7 mouse cellular contexts compared by ENCODE assay signal in the genomic region with DNA sequence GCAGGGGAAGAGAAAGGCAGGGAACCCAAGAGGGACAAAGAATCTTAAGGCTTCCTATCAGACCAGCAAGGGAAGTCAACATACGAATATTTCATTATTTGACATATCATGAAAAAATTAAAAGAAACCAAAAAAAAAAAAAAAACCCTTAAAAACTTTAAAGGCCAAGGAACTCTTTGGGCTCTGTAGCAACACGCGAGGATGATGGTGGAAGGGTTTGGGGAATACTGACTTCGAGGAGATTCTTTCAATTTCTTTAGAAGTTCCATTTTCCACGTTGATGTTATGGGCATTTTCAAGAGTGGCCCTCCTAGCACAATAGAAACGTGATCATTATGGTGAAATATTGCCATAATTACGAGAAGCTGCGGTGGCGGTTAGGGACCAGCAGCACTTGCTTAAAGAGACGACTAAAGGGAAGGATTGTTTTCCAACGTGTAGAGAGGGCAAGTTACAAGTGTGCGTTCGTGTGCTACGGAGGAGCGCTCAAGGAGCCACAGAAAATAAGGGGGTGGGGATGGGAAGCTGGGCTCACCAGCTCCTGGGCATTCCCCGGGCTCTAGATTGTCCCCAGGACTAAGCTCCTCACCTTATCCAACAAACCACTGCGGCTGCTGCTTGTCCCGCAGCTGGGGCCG. TPM values are rescaled to one million over a fixed set of nuclear protein-coding genes. Genes with fewer than 3 reads are reported as not detected.
DNase-seq lines count a peak whose midpoint lies in the region; ATAC-seq and TF ChIP-seq lines count a peak whose summit lies in the region.

No protein-coding gene starts in this region.

- H3K4me1 ChIP-seq in lung, embryonic 14.5 days (ENCODE audit: insufficient read depth) = peaks cover 10% of the 10 kb centered on the region
- H3K4me1 ChIP-seq in limb, embryonic 14.5 days (ENCODE audit: control insufficient read depth, insufficient read depth, low read length) = peaks cover 13% of the 10 kb centered on the region
- H3K4me1 ChIP-seq in stomach, embryonic 14.5 days (ENCODE audit: control insufficient read depth, insufficient read depth, low read length) = peaks cover 12% of the 10 kb centered on the region; the same call in 1 of the 2 replicates

- intact Hi-C loops in gastrocnemius, postnatal 14 days (cut with DNase I; ENCODE audit: low total_unique reads) = no loop called here

- TF ChIP-seq POLR2A in limb, embryonic 14.5 days (IDR thresholded peaks at IDR 0.05; ENCODE audit: borderline replicate concordance, extremely low read depth, insufficient read depth, insufficient read length) = no peak

- no peaks in the 10 kb centered on the region for H3K9me3 ChIP-seq in lung, embryonic 14.5 days (ENCODE audit: low read depth, low read length)
- no peaks in the 10 kb centered on the region for H3K9me3 ChIP-seq in limb, embryonic 14.5 days (ENCODE audit: control insufficient read depth, low read length)
- H3K9me3 ChIP-seq in stomach, embryonic 14.5 days (ENCODE audit: control insufficient read depth, low read depth, low read length) = no peaks in the 10 kb centered on the region

- 2% methylated on average over 19 of the region's 19 CpGs for WGBS in lung, embryonic 14.5 days
- under 1% methylated on average over 18 of the region's 19 CpGs for WGBS in limb, embryonic 14.5 days
- 1% methylated on average over 19 of the region's 19 CpGs for WGBS in stomach, embryonic 14.5 days

- peak overlapping the region; percentile 76 for H3K4me3 ChIP-seq in lung, embryonic 14.5 days (ENCODE audit: low read depth, low read length)
- H3K4me3 ChIP-seq in limb, embryonic 14.5 days (replicated peaks; ENCODE audit: low read length) = peak overlapping the region; percentile 61
- peak overlapping the region; percentile 77 for H3K4me3 ChIP-seq in stomach, embryonic 14.5 days (ENCODE audit: low read depth, low read length)

- H3K4me2 ChIP-seq in lung, embryonic 14.5 days = peak overlapping the region; percentile 77
- peak overlapping the region; percentile 90 for H3K4me2 ChIP-seq in limb, embryonic 14.5 days (replicated peaks; ENCODE audit: low read depth, low read length, severe bottlenecking)
- peak overlapping the region; percentile 78 for H3K4me2 ChIP-seq in stomach, embryonic 14.5 days (replicated peaks; ENCODE audit: low read depth, low read length)

- TF ChIP-seq CTCF in lung, embryonic 14.5 days (IDR thresholded peaks at IDR 0.05; ENCODE audit: low read depth) = no peak

- peak; percentile 52 for ATAC-seq in lung, embryonic 14.5 days (ENCODE audit: insufficient read depth)
- peak; percentile 43 for ATAC-seq in erythroid progenitor cell, adult 5-6 weeks (replicated peaks; ENCODE audit: low FRiP score, poor library complexity, severe bottlenecking)
- peak; percentile 49; the same call in 1 of the 2 replicates for ATAC-seq in limb, embryonic 14.5 days (ENCODE audit: low FRiP score, low read depth)
- ATAC-seq in stomach, embryonic 14.5 days (ENCODE audit: insufficient number of reproducible peaks, insufficient read depth, low FRiP score, low read depth) = peak; percentile 46

- no peak for DNase-seq in lung, embryonic 14.5 days
- no peak for DNase-seq in lung, postnatal 4 days
- DNase-seq in limb, embryonic 14.5 days (ENCODE audit: low spot score) = no peak
- DNase-seq in gastrocnemius, postnatal 14 days = no peak
- no peak for DNase-seq in layer of hippocampus, postnatal 10 days (ENCODE audit: low spot score in 2 of 2)

- H3K9ac ChIP-seq in lung, embryonic 14.5 days = peak overlapping the region; percentile 79
- H3K9ac ChIP-seq in limb, embryonic 14.5 days (ENCODE audit: low read depth, low read length, severe bottlenecking) = peak overlapping the region; percentile 70
- peak overlapping the region; percentile 91 for H3K9ac ChIP-seq in stomach, embryonic 14.5 days (replicated peaks; ENCODE audit: low read depth, low read length)

- H3K27ac ChIP-seq in lung, embryonic 14.5 days (ENCODE audit: low read depth) = peak overlapping the region; percentile 69
- H3K27ac ChIP-seq in limb, embryonic 14.5 days (replicated peaks; ENCODE audit: low read depth, low read length) = peak overlapping the region; percentile 59
- H3K27ac ChIP-seq in stomach, embryonic 14.5 days (ENCODE audit: low read length) = peak overlapping the region; percentile 44; the same call in 1 of the 2 replicates

- no peaks in the 10 kb centered on the region for H3K27me3 ChIP-seq in lung, embryonic 14.5 days (ENCODE audit: insufficient read depth, low read length)
- H3K27me3 ChIP-seq in limb, embryonic 14.5 days (ENCODE audit: control insufficient read depth, insufficient read depth, low read length) = no peaks in the 10 kb centered on the region
- H3K27me3 ChIP-seq in stomach, embryonic 14.5 days (ENCODE audit: control insufficient read depth, insufficient read depth, low read length) = no peaks in the 10 kb centered on the region

- H3K36me3 ChIP-seq in lung, embryonic 14.5 days (ENCODE audit: insufficient read depth) = peaks cover 30% of the 10 kb centered on the region
- H3K36me3 ChIP-seq in limb, embryonic 14.5 days (ENCODE audit: control insufficient read depth, insufficient read depth, low read length) = peaks cover 25% of the 10 kb centered on the region
- H3K36me3 ChIP-seq in stomach, embryonic 14.5 days (ENCODE audit: control insufficient read depth, insufficient read depth, low read length) = peaks cover 13% of the 10 kb centered on the region; the same call in 1 of the 2 replicates

RNA-seq across cellular contexts. Expression of gene Xrra1, which starts 0.6 kb away (rescaled TPM):
- 0.30 and 0.34 TPM in 2 replicates for polyA plus RNA-seq in lung, embryonic 14.5 days (2014; fragmentation: Nextera tagmentation; extraction: Ambion mirVana)
- not detected in 2 replicates for total RNA-seq in erythroid progenitor cell, adult 5-6 weeks (2015; ENCODE audit: low replicate concordance)
- 0.90 TPM in 1 of 2 replicates, not detected in the other for total RNA-seq in erythroid progenitor cell, adult 5-6 weeks (2017; ENCODE audit: low replicate concordance)
- polyA plus RNA-seq in limb, embryonic 14.5 days (2012; rRNA removed) = 0.20 and 0.28 TPM in 2 replicates
- polyA plus RNA-seq in limb, embryonic 14.5 days (2014; fragmentation: Nextera tagmentation; extraction: Ambion mirVana) = 0.23 and 0.25 TPM in 2 replicates
- 0.29 and 0.50 TPM in 2 replicates for polyA plus RNA-seq in stomach, embryonic 14.5 days (2014; fragmentation: Nextera tagmentation; extraction: Ambion mirVana)
- 1 to 10 TPM in 1 of 2 experiments, under 1 TPM in 1; 0.47 to 1.4 TPM for total RNA-seq in gastrocnemius, postnatal 14 days (2021)
- total RNA-seq in layer of hippocampus, postnatal 10 days (2021) = 1 to 10 TPM; 1.2 TPM

RNA-seq across cellular contexts. Expression of gene Spcs2, which starts 5.0 kb away (rescaled TPM):
- polyA plus RNA-seq in lung, embryonic 14.5 days (2014; fragmentation: Nextera tagmentation; extraction: Ambion mirVana) = 322 and 366 TPM in 2 replicates
- total RNA-seq in erythroid progenitor cell, adult 5-6 weeks (2015; ENCODE audit: low replicate concordance) = 94.1 and 169 TPM in 2 replicates
- total RNA-seq in erythroid progenitor cell, adult 5-6 weeks (2017; ENCODE audit: low replicate concordance) = 101 and 153 TPM in 2 replicates
- 95.1 and 115 TPM in 2 replicates for polyA plus RNA-seq in limb, embryonic 14.5 days (2012; rRNA removed)
- polyA plus RNA-seq in limb, embryonic 14.5 days (2014; fragmentation: Nextera tagmentation; extraction: Ambion mirVana) = 293 and 301 TPM in 2 replicates
- 287 and 322 TPM in 2 replicates for polyA plus RNA-seq in stomach, embryonic 14.5 days (2014; fragmentation: Nextera tagmentation; extraction: Ambion mirVana)
- total RNA-seq in gastrocnemius, postnatal 14 days (2021) = 10 to 100 TPM; 45.4 to 58.1 TPM
- total RNA-seq in layer of hippocampus, postnatal 10 days (2021) = 10 to 100 TPM; 90.0 to 96.3 TPM

RNA-seq across cellular contexts. Expression of gene Neu3, which starts 30.1 kb away (rescaled TPM):
- 3.0 and 3.2 TPM in 2 replicates for polyA plus RNA-seq in lung, embryonic 14.5 days (2014; fragmentation: Nextera tagmentation; extraction: Ambion mirVana)
- total RNA-seq in erythroid progenitor cell, adult 5-6 weeks (2015; ENCODE audit: low replicate concordance) = 17.3 and 21.0 TPM in 2 replicates
- 22.8 and 23.1 TPM in 2 replicates for total RNA-seq in erythroid progenitor cell, adult 5-6 weeks (2017; ENCODE audit: low replicate concordance)
- 3.2 TPM in 2 replicates for polyA plus RNA-seq in limb, embryonic 14.5 days (2012; rRNA removed)
- 3.0 TPM in 2 replicates for polyA plus RNA-seq in limb, embryonic 14.5 days (2014; fragmentation: Nextera tagmentation; extraction: Ambion mirVana)
- polyA plus RNA-seq in stomach, embryonic 14.5 days (2014; fragmentation: Nextera tagmentation; extraction: Ambion mirVana) = 7.0 and 7.1 TPM in 2 replicates
- total RNA-seq in gastrocnemius, postnatal 14 days (2021) = 1 to 10 TPM; 2.9 to 3.3 TPM
- 1 to 10 TPM; 2.4 to 3.7 TPM for total RNA-seq in layer of hippocampus, postnatal 10 days (2021)
